Mouse (Mus musculus): Measurements from ENCODE around the gene Polr2f.

Gene Polr2f

GRCm38 (mm10) chr15:79164251-79164650, 23.4 kb downstream of the Polr2f start:
- DNase-seq, result no peak

DNA sequence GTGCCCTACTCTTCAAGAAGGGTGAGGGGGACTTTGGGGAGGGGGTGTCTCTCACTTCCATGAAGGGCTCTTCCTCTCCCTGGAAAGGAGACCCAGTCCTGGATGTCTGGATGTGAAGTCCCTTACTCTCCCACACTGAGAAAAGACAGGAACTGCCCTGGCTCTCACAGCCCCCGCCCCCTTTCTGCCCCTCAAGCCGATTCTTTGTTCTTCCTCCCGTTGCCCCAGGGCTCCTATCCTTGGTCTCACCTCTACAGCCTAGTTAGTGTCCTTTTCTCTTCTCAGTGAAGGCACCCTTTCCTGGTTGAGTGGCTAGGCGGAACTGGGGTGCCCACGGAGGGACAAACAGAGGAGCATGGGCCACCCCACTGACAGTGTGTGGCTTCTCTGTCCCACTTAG, 24.3 kb downstream of the Polr2f start, which contains the start of gene Sox10:
Sox10 (minus strand) TSS at position 101 of the 400 bp plus-strand sequence.
- DNase-seq, result no peak

DNA sequence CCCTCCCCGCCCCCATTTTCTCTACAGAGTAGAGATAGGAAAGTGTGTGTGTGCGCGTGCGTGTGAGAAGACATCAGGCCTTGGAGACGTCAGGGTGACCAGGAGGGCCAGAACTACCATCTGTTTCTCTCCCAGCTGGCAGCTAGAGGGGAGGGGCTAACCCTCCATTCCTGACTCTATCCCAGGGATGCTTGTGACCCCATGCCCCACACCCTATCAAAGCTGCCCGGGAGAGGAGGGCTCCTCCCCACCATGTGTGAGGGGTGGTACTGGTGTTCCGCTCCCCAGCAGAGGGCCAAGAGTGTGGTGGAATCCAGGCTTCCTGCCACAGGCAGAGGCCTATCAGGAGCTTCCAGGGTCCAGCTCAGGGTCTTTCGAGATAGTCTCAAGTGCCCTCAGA, 25.9 kb downstream of the Polr2f start:
- DNase-seq, result no peak

- DNase-seq, result no peak
Observed at GRCm38 (mm10) chr15:79176905-79177304, 36.1 kb downstream of the Polr2f start.

DNA sequence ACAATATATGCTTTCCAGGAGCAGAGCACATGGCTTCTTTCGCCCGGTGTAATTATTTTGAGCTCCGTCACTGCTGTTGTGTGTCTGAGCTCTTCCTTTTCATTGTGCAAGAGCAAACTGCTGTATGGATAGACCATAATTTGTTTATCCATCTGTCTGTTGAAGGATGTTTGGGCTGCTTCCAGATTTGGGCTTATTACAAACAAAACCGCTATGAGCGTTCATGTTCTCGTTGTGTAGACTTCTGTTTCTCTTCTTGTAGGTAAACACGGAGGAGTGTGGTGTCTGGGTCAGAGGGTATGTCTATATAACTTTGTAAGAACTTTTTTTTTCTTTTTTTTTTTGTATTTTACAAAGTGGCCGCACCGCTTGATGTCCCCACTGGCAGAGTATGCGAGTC, 44.4 kb downstream of the Polr2f start:
- DNase-seq, result no peak

GRCm38 (mm10) chr15:79187819-79188218, 47.0 kb downstream of the Polr2f start:
- DNase-seq, result no peak

GRCm38 (mm10) chr15:79191426-79191825, 50.6 kb downstream of the Polr2f start:
- DNase-seq, result no peak

DNA sequence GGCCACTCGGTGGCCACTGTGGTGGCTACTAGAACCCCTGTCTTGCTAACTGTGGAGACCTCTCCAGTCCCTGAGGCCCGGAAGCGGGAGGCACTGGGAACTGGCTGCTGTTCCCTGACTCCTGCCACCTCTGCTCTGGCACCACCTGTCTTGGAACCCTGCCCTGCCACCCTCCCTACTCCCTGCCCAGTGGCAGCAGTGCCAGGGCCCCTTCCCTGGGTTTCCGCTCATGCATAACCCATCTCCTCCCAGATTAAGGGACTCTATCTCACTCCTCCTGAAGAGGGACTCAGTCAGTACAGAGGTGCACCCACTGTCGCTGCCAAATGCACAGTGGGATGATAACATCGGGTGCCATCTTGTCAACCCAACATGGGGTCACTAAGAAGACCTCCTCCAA, 51.6 kb downstream of the Polr2f start:
- no peak for DNase-seq

GRCm38 (mm10) chr15:79192885-79193845, 52.4 kb downstream of the Polr2f start:
- DNase-seq, result no peak

GRCm38 (mm10) chr15:79194048-79194447, 53.2 kb downstream of the Polr2f start:
- DNase-seq, result no peak

DNA sequence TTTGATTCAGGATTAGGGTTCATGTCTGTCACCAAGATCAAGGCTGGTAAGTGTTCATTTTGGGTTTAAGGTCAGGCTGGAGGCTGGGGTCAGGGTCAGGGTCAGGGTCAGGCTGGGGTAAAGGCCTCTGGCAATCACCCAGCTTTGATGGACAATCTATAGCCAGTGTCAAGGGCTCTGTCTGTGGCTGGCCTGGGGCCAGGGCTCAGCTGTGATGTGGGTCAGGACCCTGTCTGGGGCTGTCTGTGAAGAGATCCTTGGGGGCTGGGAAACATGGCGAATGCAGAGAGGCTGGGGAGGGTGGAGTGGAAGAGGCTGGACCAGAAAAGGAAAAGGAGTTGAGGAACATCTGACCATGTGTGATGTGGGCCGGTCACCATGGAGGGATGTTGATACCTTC, 54.1 kb downstream of the Polr2f start:
- no peak for DNase-seq

DNA sequence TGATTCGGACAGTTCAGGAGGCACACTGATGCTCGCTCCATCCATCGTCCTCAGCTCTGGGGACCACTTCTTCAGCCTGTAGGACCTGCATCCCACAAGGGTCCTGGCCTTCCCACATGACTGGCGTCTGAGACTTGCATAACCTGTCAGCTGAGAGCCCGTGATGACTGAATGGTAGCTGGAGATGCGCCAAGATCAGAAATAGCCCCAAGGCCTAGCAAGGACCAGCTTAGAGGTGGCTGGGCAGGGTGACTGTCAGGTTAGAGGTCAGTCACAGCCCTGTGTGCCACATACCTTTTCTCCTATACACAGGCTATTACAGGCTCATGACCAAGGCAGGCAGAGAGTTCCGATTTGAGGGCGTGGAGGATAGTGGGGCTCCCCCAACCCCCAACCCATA, 54.7 kb downstream of the Polr2f start:
- no peak for DNase-seq

GRCm38 (mm10) chr15:79199390-79199976, 58.7 kb downstream of the Polr2f start:
- DNase-seq, result no peak
